Mouse (Mus musculus) liver, adult 2 months (tissue): ENCODE measurements around the gene Map3k5. TPM values are rescaled to one million over a fixed set of nuclear protein-coding genes. Genes with fewer than 3 reads are reported as not detected.
A peak's percentile ranks its signal among the peaks of the same experiment; 100 is the strongest.

Experiments used
- DNase-seq: peaks from one replicate; pipeline ENCODE4 v3.0.0-alpha.2; 2011; ENCODE audit warnings: low read depth, low spot score; ENCODE audit errors: extremely low read depth
- H3K27ac ChIP-seq: fragments of 200-500 bp; replicated peaks from 2 replicates; pipeline ENCODE4 v1.5.1; 2012; ENCODE audit warnings: low read depth, mild to moderate bottlenecking, control low read depth, inconsistent platforms, low read length; ENCODE audit not compliant: insufficient read depth
- H3K27me3 ChIP-seq: fragments of 200-500 bp; 2 replicates; pipeline ENCODE4 v1.6.1; 2012; ENCODE audit warnings: mild to moderate bottlenecking, moderate library complexity, low read length, inconsistent platforms; ENCODE audit not compliant: control insufficient read depth, insufficient read depth
- H3K36me3 ChIP-seq: fragments of 200-500 bp; 2 replicates; pipeline ENCODE4 v1.6.1; 2012; ENCODE audit warnings: low read length, inconsistent platforms; ENCODE audit not compliant: control insufficient read depth, insufficient read depth
- H3K4me1 ChIP-seq: fragments of 200-500 bp; 2 replicates; pipeline ENCODE4 v1.6.1; 2011; ENCODE audit warnings: low read length; ENCODE audit not compliant: control insufficient read depth, insufficient read depth
- H3K4me3 ChIP-seq: fragments of 200-500 bp; 2 replicates; pipeline ENCODE4 v1.5.1; 2011; ENCODE audit warnings: low read depth, mild to moderate bottlenecking, control low read depth, low read length, moderate library complexity; ENCODE audit not compliant: insufficient read depth
- H3K79me2 ChIP-seq: fragments of 200-500 bp; 2 replicates; pipeline ENCODE4 v1.6.1; 2012; ENCODE audit warnings: inconsistent platforms, mild to moderate bottlenecking, low read length, moderate library complexity; ENCODE audit not compliant: control insufficient read depth, insufficient read depth
- H3K9ac ChIP-seq: fragments of 200-500 bp; 2 replicates; pipeline ENCODE4 v1.6.1; 2012; ENCODE audit warnings: low read depth, mild to moderate bottlenecking, control low read depth, inconsistent platforms, low read length
- CTCF ChIP-seq: fragments of 200-500 bp; IDR thresholded peaks from 2 replicates; pipeline ENCODE4 v1.5.1; 2011; ENCODE audit warnings: low read depth, low read length, control low read depth
- POLR2A ChIP-seq: fragments of 200-500 bp; IDR thresholded peaks from 2 replicates; pipeline ENCODE4 v1.6.1; 2011; ENCODE audit warnings: low read length, control low read depth; ENCODE audit not compliant: insufficient read depth; ENCODE audit errors: extremely low read depth
- WGBS: fragments of 180-500 bp; shearing (Covaris S2); methylation state at CpG from one replicate; pipeline ENCODE4 v1.1.7; 2018; 5-methylcytosine and 5-hydroxymethylcytosine counted together
- polyA plus RNA-seq: library from polyadenylated mRNA; depleted of rRNA; stranded (reverse); fragments of >200 nt; gene quantifications from 2 replicates; pipeline ENCODE4 v1.2.3, GENCODE M21; 2012
- total RNA-seq: library from RNA; depleted of rRNA; stranded (reverse); fragments of >200 nt; gene quantifications from 2 replicates; pipeline ENCODE4 v1.2.3, GENCODE M21; 2014

Gene Map3k5
- total and polyA plus RNA-seq, 2 experiments, result 2.9 to 25.4 TPM

- no peak for DNase-seq
- H3K9ac ChIP-seq, result no peak overlapping the region
- no peak overlapping the region for H3K4me3 ChIP-seq
- H3K27me3 ChIP-seq, result no peaks in the 10 kb centered on the region
- no peaks in the 10 kb centered on the region for H3K36me3 ChIP-seq
- no peak overlapping the region for H3K27ac ChIP-seq
- peaks cover 8% of the 10 kb centered on the region; the same call in 1 of the 2 replicates for H3K4me1 ChIP-seq
- H3K79me2 ChIP-seq, result no peaks in the 10 kb centered on the region
- TF ChIP-seq CTCF (no peak), POLR2A (no peak)
- WGBS, result 93% methylated on average over 3 of the region's 3 CpGs
Observed at GRCm38 (mm10) chr10:20039531-20039930, 105.3 kb downstream of the Map3k5 start.

GRCm38 (mm10) chr10:20040116-20040515, 105.8 kb downstream of the Map3k5 start:
- H3K36me3 ChIP-seq, result no peaks in the 10 kb centered on the region
- H3K9ac ChIP-seq, result no peak overlapping the region
- TF ChIP-seq POLR2A (no peak), CTCF (no peak)
- 14% methylated on average over 7 of the region's 7 CpGs for WGBS
- no peaks in the 10 kb centered on the region for H3K27me3 ChIP-seq
- no peak overlapping the region for H3K4me3 ChIP-seq
- DNase-seq, result peak; percentile 91
- H3K4me1 ChIP-seq, result peaks cover 11% of the 10 kb centered on the region; the same call in 1 of the 2 replicates
- no peaks in the 10 kb centered on the region for H3K79me2 ChIP-seq
- H3K27ac ChIP-seq, result 0 out of 2 replicates have a peak overlapping the region, but pooled peaks have one; percentile 25

- H3K27ac ChIP-seq, result no peak overlapping the region
- no peaks in the 10 kb centered on the region for H3K27me3 ChIP-seq
- 61% methylated on average over 4 of the region's 4 CpGs for WGBS
- H3K4me1 ChIP-seq, result peaks cover 11% of the 10 kb centered on the region; the same call in 1 of the 2 replicates
- no peaks in the 10 kb centered on the region for H3K36me3 ChIP-seq
- no peak overlapping the region for H3K9ac ChIP-seq
- H3K79me2 ChIP-seq, result no peaks in the 10 kb centered on the region
- no peak overlapping the region for H3K4me3 ChIP-seq
- no peak for DNase-seq
- TF ChIP-seq POLR2A (no peak), CTCF (no peak)
Observed at GRCm38 (mm10) chr10:20040677-20041076, 106.4 kb downstream of the Map3k5 start.

GRCm38 (mm10) chr10:20042081-20042480, 107.8 kb downstream of the Map3k5 start:
- no peak for TF ChIP-seq CTCF
- no peak for TF ChIP-seq POLR2A
- H3K79me2 ChIP-seq, result no peaks in the 10 kb centered on the region
- no peaks in the 10 kb centered on the region for H3K27me3 ChIP-seq
- H3K4me1 ChIP-seq, result peaks cover 13% of the 10 kb centered on the region
- H3K4me3 ChIP-seq, result no peak overlapping the region
- no peak overlapping the region for H3K9ac ChIP-seq
- WGBS, result 96% methylated on average over 8 of the region's 8 CpGs
- DNase-seq, result no peak
- no peaks in the 10 kb centered on the region for H3K36me3 ChIP-seq
- no peak overlapping the region for H3K27ac ChIP-seq

- no peaks in the 10 kb centered on the region; the same call in 1 of the 2 replicates for H3K36me3 ChIP-seq
- peak overlapping the region; percentile 57 for H3K27ac ChIP-seq
- DNase-seq, result peak; percentile 71
- H3K79me2 ChIP-seq, result no peaks in the 10 kb centered on the region
- no peaks in the 10 kb centered on the region for H3K27me3 ChIP-seq
- WGBS, result 29% methylated on average over 2 of the region's 2 CpGs
- TF ChIP-seq POLR2A (no peak), CTCF (no peak)
- no peak overlapping the region for H3K4me3 ChIP-seq
- H3K4me1 ChIP-seq, result peaks cover 13% of the 10 kb centered on the region
- H3K9ac ChIP-seq, result no peak overlapping the region
Observed at GRCm38 (mm10) chr10:20044051-20044450, 109.8 kb downstream of the Map3k5 start.

GRCm38 (mm10) chr10:20045733-20046495, 111.6 kb downstream of the Map3k5 start:
- Histone ChIP-seq H3K27me3 (no peaks in the 10 kb centered on the region), H3K36me3 (peaks cover 3% of the 10 kb centered on the region), H3K79me2 (no peaks in the 10 kb centered on the region), H3K27ac (peak overlapping the region; percentile 64), H3K9ac (no peak overlapping the region; the same call in 1 of the 2 replicates), H3K4me3 (no peak overlapping the region), H3K4me1 (peaks cover 11% of the 10 kb centered on the region)
- peak; percentile 100 for DNase-seq
- TF ChIP-seq POLR2A (no peak), CTCF (no peak)
- WGBS, result 11% methylated on average over 4 of the region's 4 CpGs
